Mouse (Mus musculus): Measurements from ENCODE around the gene Mrpl16.

DNA sequence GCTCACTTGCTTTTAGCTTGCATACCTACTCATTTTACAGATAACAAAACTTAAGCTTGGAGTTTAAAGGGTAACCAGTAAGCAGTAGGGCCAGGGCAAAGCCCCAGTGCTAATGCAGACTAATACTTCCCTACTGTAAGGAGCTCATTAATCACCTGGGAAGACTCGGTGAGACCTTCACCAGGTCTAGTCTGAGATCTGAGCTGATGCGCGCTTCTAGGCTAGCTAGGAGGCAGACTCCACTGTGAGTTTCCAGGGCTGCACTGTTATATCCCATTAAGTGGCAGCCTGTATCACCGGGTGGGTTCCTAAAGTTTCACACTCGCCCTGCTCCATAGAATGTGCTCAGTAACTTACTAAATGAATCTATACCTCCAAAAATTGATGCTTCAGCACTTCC is 47.4 kb downstream of the Mrpl16 start:
- TF ChIP-seq GATA1 (IDR thresholded peaks at IDR 0.05; ENCODE audit: borderline replicate concordance, low read length) = no peak
- TF ChIP-seq FLI1 (IDR thresholded peaks at IDR 0.05; ENCODE audit: low read length) = no peak
